Mouse (Mus musculus): ENCODE results near the gene Slc44a5. TPM values are rescaled to one million over a fixed set of nuclear protein-coding genes. Genes with fewer than 3 reads are reported as not detected.
A peak's percentile ranks its signal among the peaks of the same experiment; 100 is the strongest.
"Not testable (repeated sequence)": the region's sequence is repeated elsewhere in the genome, so short reads cannot be mapped to it uniquely, and the experiment has no call there.

The Slc44a5 gene
- polyA plus RNA-seq, 1 experiment from 2014 or later, result 5.4 TPM

- ATAC-seq (ENCODE audit: low FRiP score) (peak; percentile 43; the same call in 1 of the 2 replicates), DNase-seq (ENCODE audit: low spot score, missing footprints) (peak; percentile 97)
- H3K27me3 ChIP-seq (ENCODE audit: control insufficient read depth, insufficient read depth, low read length), result no peaks in the 10 kb centered on the region
- no peaks in the 10 kb centered on the region for H3K36me3 ChIP-seq (ENCODE audit: control insufficient read depth, insufficient read depth, low read length)
- H3K4me2 ChIP-seq, result no peak overlapping the region
- no peak overlapping the region for H3K9ac ChIP-seq (ENCODE audit: low read length)
- no peak overlapping the region for H3K27ac ChIP-seq (ENCODE audit: low read depth, low read length)
- no peak overlapping the region for H3K4me3 ChIP-seq (ENCODE audit: low read depth, low read length)
- WGBS, result 48% methylated on average over 10 of the region's 10 CpGs
- H3K4me1 ChIP-seq (ENCODE audit: control insufficient read depth, insufficient read depth, low read length), result no peaks in the 10 kb centered on the region; the same call in 1 of the 2 replicates
- no peaks in the 10 kb centered on the region for H3K9me3 ChIP-seq (ENCODE audit: control insufficient read depth, low read length)
Measured at GRCm38 (mm10) chr3:154226100-154226752, 253.0 kb downstream of the Slc44a5 start.

- H3K4me2 ChIP-seq, result no peak overlapping the region
- ATAC-seq (ENCODE audit: low FRiP score) (no peak), DNase-seq (ENCODE audit: low spot score, missing footprints) (no peak)
- no peaks in the 10 kb centered on the region for H3K27me3 ChIP-seq (ENCODE audit: control insufficient read depth, insufficient read depth, low read length)
- WGBS, result 80% methylated on average over 1 of the region's 1 CpGs
- H3K4me3 ChIP-seq (ENCODE audit: low read depth, low read length), result no peak overlapping the region
- no peak overlapping the region for H3K27ac ChIP-seq (ENCODE audit: low read depth, low read length)
- H3K9ac ChIP-seq (ENCODE audit: low read length), result no peak overlapping the region
- H3K4me1 ChIP-seq (ENCODE audit: control insufficient read depth, insufficient read depth, low read length), result no peaks in the 10 kb centered on the region
- no peaks in the 10 kb centered on the region; the same call in 1 of the 2 replicates for H3K9me3 ChIP-seq (ENCODE audit: control insufficient read depth, low read length)
- H3K36me3 ChIP-seq (ENCODE audit: control insufficient read depth, insufficient read depth, low read length), result no peaks in the 10 kb centered on the region
Measured at GRCm38 (mm10) chr3:154244932-154245331, 271.7 kb downstream of the Slc44a5 start.

- Histone ChIP-seq H3K27me3 (ENCODE audit: control insufficient read depth, insufficient read depth, low read length) (no peaks in the 10 kb centered on the region), H3K4me1 (ENCODE audit: control insufficient read depth, insufficient read depth, low read length) (no peaks in the 10 kb centered on the region), H3K4me3 (ENCODE audit: low read depth, low read length) (no peak overlapping the region), H3K9ac (ENCODE audit: low read length) (no peak overlapping the region), H3K27ac (ENCODE audit: low read depth, low read length) (no peak overlapping the region), H3K4me2 (no peak overlapping the region), H3K36me3 (ENCODE audit: control insufficient read depth, insufficient read depth, low read length) (no peaks in the 10 kb centered on the region), H3K9me3 (ENCODE audit: control insufficient read depth, low read length) (no peaks in the 10 kb centered on the region)
- no peak for DNase-seq (ENCODE audit: low spot score, missing footprints)
- WGBS, result 88% methylated on average over 2 of the region's 2 CpGs
- ATAC-seq (ENCODE audit: low FRiP score), result no peak
Measured at GRCm38 (mm10) chr3:154251486-154251885, 278.2 kb downstream of the Slc44a5 start.

GRCm38 (mm10) chr3:154252219-154252618 is 279.0 kb downstream of the Slc44a5 start:
- H3K27ac ChIP-seq (ENCODE audit: low read depth, low read length), result no peak overlapping the region
- DNase-seq (ENCODE audit: low spot score, missing footprints) (no peak), ATAC-seq (ENCODE audit: low FRiP score) (no peak)
- no peaks in the 10 kb centered on the region for H3K36me3 ChIP-seq (ENCODE audit: control insufficient read depth, insufficient read depth, low read length)
- no peaks in the 10 kb centered on the region for H3K9me3 ChIP-seq (ENCODE audit: control insufficient read depth, low read length)
- H3K27me3 ChIP-seq (ENCODE audit: control insufficient read depth, insufficient read depth, low read length), result no peaks in the 10 kb centered on the region
- 83% methylated on average over 10 of the region's 10 CpGs for WGBS
- no peak overlapping the region for H3K9ac ChIP-seq (ENCODE audit: low read length)
- H3K4me2 ChIP-seq, result no peak overlapping the region
- no peak overlapping the region for H3K4me3 ChIP-seq (ENCODE audit: low read depth, low read length)
- no peaks in the 10 kb centered on the region for H3K4me1 ChIP-seq (ENCODE audit: control insufficient read depth, insufficient read depth, low read length)

GRCm38 (mm10) chr3:154254187-154254586 is 281.0 kb downstream of the Slc44a5 start:
- H3K36me3 ChIP-seq (ENCODE audit: control insufficient read depth, insufficient read depth, low read length); ATAC-seq (ENCODE audit: low FRiP score); H3K9me3 ChIP-seq (ENCODE audit: control insufficient read depth, low read length); DNase-seq (ENCODE audit: low spot score, missing footprints); H3K9ac ChIP-seq (ENCODE audit: low read length); H3K27ac ChIP-seq (ENCODE audit: low read depth, low read length); H3K4me2 ChIP-seq; H3K4me1 ChIP-seq (ENCODE audit: control insufficient read depth, insufficient read depth, low read length); H3K4me3 ChIP-seq (ENCODE audit: low read depth, low read length); H3K27me3 ChIP-seq (ENCODE audit: control insufficient read depth, insufficient read depth, low read length): not testable (repeated sequence)
- WGBS, result 89% methylated on average over 2 of the region's 2 CpGs

- H3K27ac ChIP-seq (ENCODE audit: low read depth, low read length), result no peak overlapping the region
- DNase-seq (ENCODE audit: low spot score, missing footprints) (no peak), ATAC-seq (ENCODE audit: low FRiP score) (no peak)
- H3K27me3 ChIP-seq (ENCODE audit: control insufficient read depth, insufficient read depth, low read length), result no peaks in the 10 kb centered on the region
- no peaks in the 10 kb centered on the region for H3K9me3 ChIP-seq (ENCODE audit: control insufficient read depth, low read length)
- no peak overlapping the region for H3K4me3 ChIP-seq (ENCODE audit: low read depth, low read length)
- H3K36me3 ChIP-seq (ENCODE audit: control insufficient read depth, insufficient read depth, low read length), result no peaks in the 10 kb centered on the region
- H3K4me1 ChIP-seq (ENCODE audit: control insufficient read depth, insufficient read depth, low read length), result no peaks in the 10 kb centered on the region
- no peak overlapping the region for H3K4me2 ChIP-seq
- no peak overlapping the region for H3K9ac ChIP-seq (ENCODE audit: low read length)
Measured at GRCm38 (mm10) chr3:154257312-154257711, 284.1 kb downstream of the Slc44a5 start.

- H3K4me3 ChIP-seq (ENCODE audit: low read depth, low read length), result no peak overlapping the region
- no peaks in the 10 kb centered on the region for H3K36me3 ChIP-seq (ENCODE audit: control insufficient read depth, insufficient read depth, low read length)
- H3K4me2 ChIP-seq, result no peak overlapping the region
- no peak overlapping the region for H3K9ac ChIP-seq (ENCODE audit: low read length)
- H3K9me3 ChIP-seq (ENCODE audit: control insufficient read depth, low read length), result no peaks in the 10 kb centered on the region
- 80% methylated on average over 9 of the region's 9 CpGs for WGBS
- H3K27me3 ChIP-seq (ENCODE audit: control insufficient read depth, insufficient read depth, low read length), result no peaks in the 10 kb centered on the region
- H3K27ac ChIP-seq (ENCODE audit: low read depth, low read length), result no peak overlapping the region
- no peak for ATAC-seq (ENCODE audit: low FRiP score)
- no peaks in the 10 kb centered on the region for H3K4me1 ChIP-seq (ENCODE audit: control insufficient read depth, insufficient read depth, low read length)
- no peak for DNase-seq (ENCODE audit: low spot score, missing footprints)
Measured at GRCm38 (mm10) chr3:154268313-154268712, 295.1 kb downstream of the Slc44a5 start.

- Histone ChIP-seq H3K9ac (ENCODE audit: low read length) (peak overlapping the region; percentile 57), H3K4me2 (peak overlapping the region; percentile 51), H3K4me1 (ENCODE audit: control insufficient read depth, insufficient read depth, low read length) (no peaks in the 10 kb centered on the region), H3K36me3 (ENCODE audit: control insufficient read depth, insufficient read depth, low read length) (no peaks in the 10 kb centered on the region), H3K27me3 (ENCODE audit: control insufficient read depth, insufficient read depth, low read length) (no peaks in the 10 kb centered on the region), H3K9me3 (ENCODE audit: control insufficient read depth, low read length) (no peaks in the 10 kb centered on the region), H3K4me3 (ENCODE audit: low read depth, low read length) (peak overlapping the region; percentile 22; the same call in 1 of the 2 replicates), H3K27ac (ENCODE audit: low read depth, low read length) (no peak overlapping the region)
- DNase-seq (ENCODE audit: low spot score, missing footprints), result peak; percentile 100
- 15% methylated on average over 19 of the region's 19 CpGs for WGBS
- peak; percentile 81 for ATAC-seq (ENCODE audit: low FRiP score)
Measured at GRCm38 (mm10) chr3:154269757-154270366, 296.6 kb downstream of the Slc44a5 start.

GRCm38 (mm10) chr3:154274681-154275080 is 301.4 kb downstream of the Slc44a5 start:
- Histone ChIP-seq H3K27me3 (ENCODE audit: control insufficient read depth, insufficient read depth, low read length) (no peaks in the 10 kb centered on the region), H3K4me1 (ENCODE audit: control insufficient read depth, insufficient read depth, low read length) (no peaks in the 10 kb centered on the region), H3K9me3 (ENCODE audit: control insufficient read depth, low read length) (no peaks in the 10 kb centered on the region), H3K4me3 (ENCODE audit: low read depth, low read length) (no peak overlapping the region), H3K9ac (ENCODE audit: low read length) (no peak overlapping the region), H3K27ac (ENCODE audit: low read depth, low read length) (no peak overlapping the region), H3K4me2 (no peak overlapping the region), H3K36me3 (ENCODE audit: control insufficient read depth, insufficient read depth, low read length) (no peaks in the 10 kb centered on the region)
- ATAC-seq (ENCODE audit: low FRiP score) (no peak), DNase-seq (ENCODE audit: low spot score, missing footprints) (no peak)
- WGBS, result 96% methylated on average over 3 of the region's 3 CpGs

All from midbrain, embryonic 11.5 days (tissue).